Mouse (Mus musculus): ENCODE measurements around the gene Greb1. TPM values are rescaled to one million over a fixed set of nuclear protein-coding genes. Genes with fewer than 3 reads are reported as not detected.

The Greb1 gene
- polyA plus RNA-seq, 1 experiment from 2014 or later, result 3.6 TPM

DNA sequence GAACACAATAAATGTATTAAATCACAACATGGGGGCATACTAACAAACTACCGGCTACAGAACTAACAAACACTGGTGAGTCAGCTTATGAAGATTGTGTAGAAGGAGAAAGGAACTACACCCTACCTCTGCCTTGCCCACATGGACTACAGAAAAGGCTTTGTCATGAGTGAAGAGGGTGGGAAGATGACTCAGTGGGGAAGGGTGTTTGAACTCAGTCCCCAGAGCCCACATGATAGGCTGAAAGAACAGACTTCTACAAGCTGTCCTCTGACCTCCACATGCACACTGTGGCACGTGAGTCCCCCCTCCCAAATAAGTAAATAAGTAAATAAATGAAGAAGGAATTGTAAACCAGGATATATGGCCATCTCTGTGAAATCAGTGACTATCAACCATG, 21.5 kb downstream of the Greb1 start:
- Histone ChIP-seq H3K27me3 (no peaks in the 10 kb centered on the region), H3K9me3 (no peaks in the 10 kb centered on the region), H3K36me3 (no peaks in the 10 kb centered on the region), H3K9ac (no peak overlapping the region), H3K27ac (no peak overlapping the region), H3K4me2 (no peak overlapping the region), H3K4me3 (no peak overlapping the region), H3K4me1 (no peaks in the 10 kb centered on the region)
- 65% methylated on average over 2 of the region's 2 CpGs for WGBS
- ATAC-seq (ENCODE audit: borderline replicate concordance, extremely low read depth, low FRiP score, low TSS enrichment), result no peak

DNA sequence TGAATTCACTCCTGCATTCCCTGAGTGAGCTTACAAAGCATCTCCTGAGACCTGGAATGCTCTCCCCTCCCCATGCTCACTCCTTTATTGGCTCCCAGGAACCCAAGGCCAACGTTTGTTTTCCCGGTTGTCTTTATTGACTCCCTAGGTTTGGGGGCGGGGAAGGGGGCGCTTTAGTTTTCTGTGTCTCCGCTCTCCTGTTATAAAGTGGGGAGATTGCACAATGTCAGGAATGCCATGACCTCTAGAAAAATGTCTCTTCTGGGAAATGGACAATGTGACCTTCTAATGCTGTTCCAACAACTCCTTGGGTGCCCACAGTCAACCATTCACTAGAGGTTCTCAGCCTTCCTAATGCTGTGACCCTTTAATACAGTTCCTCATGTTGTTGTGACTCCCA, 22.2 kb downstream of the Greb1 start:
- Histone ChIP-seq H3K4me2 (no peak overlapping the region), H3K4me1 (no peaks in the 10 kb centered on the region), H3K4me3 (no peak overlapping the region), H3K9ac (no peak overlapping the region), H3K9me3 (no peaks in the 10 kb centered on the region), H3K36me3 (no peaks in the 10 kb centered on the region), H3K27me3 (no peaks in the 10 kb centered on the region), H3K27ac (no peak overlapping the region)
- WGBS, result 68% methylated on average over 5 of the region's 5 CpGs
- no peak for ATAC-seq (ENCODE audit: borderline replicate concordance, extremely low read depth, low FRiP score, low TSS enrichment)

DNA sequence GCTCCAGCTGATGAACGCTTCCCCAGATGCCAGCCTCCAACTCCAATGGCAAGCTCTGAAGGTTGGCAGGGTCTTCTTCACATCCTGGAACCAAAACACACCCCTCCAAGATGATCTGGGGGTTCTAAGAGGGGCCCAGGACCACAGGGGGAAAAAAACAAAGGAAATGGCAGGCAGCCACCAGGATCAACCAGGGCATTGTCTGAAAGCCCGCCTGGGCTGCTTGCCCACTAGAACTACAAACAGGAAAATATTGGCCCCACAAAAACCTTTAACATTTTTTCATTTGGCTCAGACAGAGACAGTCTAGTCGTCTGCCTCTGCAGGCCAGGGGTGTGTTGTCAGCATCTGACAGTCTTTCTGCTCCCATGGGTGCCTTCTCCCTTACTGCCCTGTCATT, 25.3 kb downstream of the Greb1 start:
- Histone ChIP-seq H3K4me1 (no peaks in the 10 kb centered on the region), H3K27ac (no peak overlapping the region), H3K9me3 (no peaks in the 10 kb centered on the region), H3K36me3 (no peaks in the 10 kb centered on the region), H3K27me3 (no peaks in the 10 kb centered on the region), H3K4me2 (no peak overlapping the region), H3K4me3 (no peak overlapping the region), H3K9ac (no peak overlapping the region)
- WGBS, result 65% methylated on average over 3 of the region's 3 CpGs
- ATAC-seq (ENCODE audit: borderline replicate concordance, extremely low read depth, low FRiP score, low TSS enrichment), result no peak

DNA sequence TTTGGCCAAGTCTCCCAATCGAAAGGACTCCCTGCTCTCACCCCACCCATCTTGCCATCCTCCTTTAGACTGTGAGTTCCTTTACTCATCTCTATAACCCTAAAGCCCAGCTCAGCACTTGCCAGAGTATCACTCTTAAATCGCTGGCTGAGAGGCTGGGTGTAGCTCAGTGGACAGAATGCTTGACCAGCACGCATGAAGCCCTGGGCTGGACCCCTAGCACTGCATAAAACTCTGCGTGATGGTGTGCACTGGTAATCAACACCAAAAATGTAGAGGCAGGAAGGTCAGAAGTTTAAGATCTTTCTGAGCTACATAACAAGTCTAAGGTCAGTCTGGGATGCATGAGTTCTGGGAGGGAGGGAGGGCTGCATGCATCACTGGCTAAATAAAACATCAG, 26.1 kb downstream of the Greb1 start:
- Histone ChIP-seq H3K36me3 (no peaks in the 10 kb centered on the region), H3K4me2 (no peak overlapping the region), H3K27me3 (no peaks in the 10 kb centered on the region), H3K4me1 (no peaks in the 10 kb centered on the region), H3K27ac (no peak overlapping the region), H3K9ac (no peak overlapping the region), H3K9me3 (no peaks in the 10 kb centered on the region), H3K4me3 (no peak overlapping the region)
- ATAC-seq (ENCODE audit: borderline replicate concordance, extremely low read depth, low FRiP score, low TSS enrichment), result no peak
- WGBS, result 80% methylated on average over 4 of the region's 4 CpGs

DNA sequence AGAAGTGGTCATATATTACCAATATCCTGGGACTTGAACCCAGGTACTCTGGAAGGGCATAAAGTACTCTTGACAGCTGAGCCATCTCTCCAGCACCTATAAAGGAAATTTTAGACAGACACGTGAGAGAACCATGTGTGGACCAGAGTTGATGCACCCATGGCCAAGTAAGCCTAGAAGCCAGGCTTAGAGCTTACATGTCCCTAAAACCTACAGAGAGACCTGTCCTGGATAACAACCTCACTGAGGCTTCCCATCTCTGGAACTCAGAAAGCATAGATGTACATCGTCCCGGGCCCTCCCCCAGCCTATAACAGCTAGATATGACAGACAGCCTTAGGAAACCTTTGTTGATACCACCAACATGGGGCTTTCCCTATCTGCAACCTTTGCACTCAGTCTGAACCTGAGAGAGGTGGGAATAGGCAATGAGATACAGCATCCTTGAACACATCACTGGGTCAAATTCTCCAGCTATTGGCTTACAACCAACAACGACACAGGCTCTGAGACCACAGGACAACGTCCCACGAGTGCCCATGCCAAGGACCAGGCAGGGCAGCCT, 31.0 kb downstream of the Greb1 start:
- no peaks in the 10 kb centered on the region for H3K9me3 ChIP-seq
- no peak overlapping the region for H3K9ac ChIP-seq
- no peak overlapping the region for H3K27ac ChIP-seq
- no peaks in the 10 kb centered on the region for H3K4me1 ChIP-seq
- no peaks in the 10 kb centered on the region for H3K27me3 ChIP-seq
- no peaks in the 10 kb centered on the region for H3K36me3 ChIP-seq
- no peak overlapping the region for H3K4me3 ChIP-seq
- 81% methylated on average over 6 of the region's 6 CpGs for whole genome bisulfite sequencing
- no peak overlapping the region for H3K4me2 ChIP-seq
- no peak for ATAC-seq (ENCODE audit: borderline replicate concordance, extremely low read depth, low FRiP score, low TSS enrichment)

DNA sequence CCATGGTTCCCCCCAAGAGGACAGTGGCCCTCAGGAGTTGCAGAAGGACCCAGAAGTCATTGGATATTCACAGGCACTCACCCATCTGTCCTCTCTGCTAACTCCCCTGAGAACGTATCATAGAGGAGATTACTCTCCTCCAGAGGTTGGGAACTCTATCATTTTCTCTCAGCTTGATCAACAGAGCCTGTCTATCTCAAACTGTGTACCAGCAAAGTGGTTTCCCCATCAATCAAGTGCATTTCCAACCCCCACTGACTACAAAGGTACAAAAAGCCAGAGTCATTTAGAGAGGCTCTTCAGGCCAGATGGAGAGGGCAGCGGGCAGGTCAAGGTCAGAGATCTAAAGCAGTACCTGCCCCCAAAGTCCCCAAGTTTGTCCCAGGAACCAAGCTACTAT, 32.0 kb downstream of the Greb1 start:
- no peak overlapping the region for H3K9ac ChIP-seq
- H3K4me1 ChIP-seq, result no peaks in the 10 kb centered on the region
- H3K36me3 ChIP-seq, result no peaks in the 10 kb centered on the region
- WGBS, result 44% methylated on average over 2 of the region's 2 CpGs
- H3K4me2 ChIP-seq, result no peak overlapping the region
- no peak for ATAC-seq (ENCODE audit: borderline replicate concordance, extremely low read depth, low FRiP score, low TSS enrichment)
- no peaks in the 10 kb centered on the region for H3K27me3 ChIP-seq
- H3K4me3 ChIP-seq, result no peak overlapping the region
- H3K27ac ChIP-seq, result no peak overlapping the region
- H3K9me3 ChIP-seq, result no peaks in the 10 kb centered on the region

DNA sequence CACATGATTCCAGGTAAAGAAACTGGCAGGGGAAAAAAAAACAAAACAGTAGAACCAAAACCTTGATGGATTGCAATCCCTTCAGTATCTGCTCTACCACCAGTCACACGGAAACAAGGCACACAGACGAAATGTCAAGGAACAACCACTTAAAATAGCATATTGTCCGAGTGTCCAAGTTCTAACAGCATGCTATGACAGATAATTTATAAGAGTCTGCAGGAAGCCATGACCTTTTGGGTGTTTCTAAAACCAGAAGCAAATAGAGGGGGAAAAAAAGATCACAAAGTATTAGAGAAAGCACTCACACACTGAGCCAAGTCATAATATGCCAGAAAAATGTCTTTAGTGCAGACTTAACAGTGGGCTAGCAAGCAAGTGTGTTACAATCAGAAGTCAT, 32.4 kb downstream of the Greb1 start:
- H3K9me3 ChIP-seq, result no peaks in the 10 kb centered on the region
- no peak overlapping the region for H3K4me3 ChIP-seq
- H3K27me3 ChIP-seq, result no peaks in the 10 kb centered on the region
- no peaks in the 10 kb centered on the region for H3K4me1 ChIP-seq
- no peak overlapping the region for H3K27ac ChIP-seq
- ATAC-seq (ENCODE audit: borderline replicate concordance, extremely low read depth, low FRiP score, low TSS enrichment), result no peak
- no peak overlapping the region for H3K9ac ChIP-seq
- H3K36me3 ChIP-seq, result no peaks in the 10 kb centered on the region
- WGBS, result 20% methylated on average over 3 of the region's 3 CpGs
- H3K4me2 ChIP-seq, result no peak overlapping the region

DNA sequence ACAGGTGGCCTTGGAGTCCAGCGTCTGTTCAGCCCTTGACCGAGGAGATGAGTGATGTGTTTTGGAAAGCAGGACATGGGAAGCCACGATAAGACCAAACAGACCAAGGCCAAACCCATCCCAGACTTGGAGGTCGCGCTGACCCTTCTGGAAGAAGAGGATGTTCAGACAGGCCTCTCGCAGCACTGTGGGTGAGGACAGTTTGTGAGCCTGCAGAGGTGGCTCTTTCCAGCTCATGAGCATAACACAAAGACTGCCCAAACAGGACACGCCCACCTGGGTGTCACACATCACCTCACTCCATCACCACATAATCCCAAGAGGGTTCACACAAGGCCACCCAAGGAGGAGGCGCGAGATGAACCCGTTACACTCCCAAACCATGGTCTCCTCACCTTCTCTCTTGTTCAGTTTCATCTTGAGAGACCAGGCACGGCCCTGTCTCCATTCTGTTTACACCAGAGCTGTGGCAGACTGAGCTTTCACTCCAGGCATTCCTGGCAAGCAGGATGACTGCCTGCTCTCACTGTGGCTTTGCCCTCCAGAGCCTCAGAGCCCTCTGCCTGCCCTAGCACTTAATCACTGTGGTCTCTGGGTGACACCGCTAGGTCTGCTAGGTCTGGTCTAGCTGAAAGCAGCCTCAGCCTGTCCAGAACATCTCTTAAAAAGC, 35.8 kb downstream of the Greb1 start:
- no peak for ATAC-seq (ENCODE audit: borderline replicate concordance, extremely low read depth, low FRiP score, low TSS enrichment)
- Histone ChIP-seq H3K36me3 (no peaks in the 10 kb centered on the region), H3K4me1 (no peaks in the 10 kb centered on the region), H3K4me2 (no peak overlapping the region), H3K9me3 (no peaks in the 10 kb centered on the region), H3K27ac (no peak overlapping the region), H3K9ac (no peak overlapping the region), H3K27me3 (no peaks in the 10 kb centered on the region), H3K4me3 (no peak overlapping the region)
- 52% methylated on average over 12 of the region's 12 CpGs for WGBS

DNA sequence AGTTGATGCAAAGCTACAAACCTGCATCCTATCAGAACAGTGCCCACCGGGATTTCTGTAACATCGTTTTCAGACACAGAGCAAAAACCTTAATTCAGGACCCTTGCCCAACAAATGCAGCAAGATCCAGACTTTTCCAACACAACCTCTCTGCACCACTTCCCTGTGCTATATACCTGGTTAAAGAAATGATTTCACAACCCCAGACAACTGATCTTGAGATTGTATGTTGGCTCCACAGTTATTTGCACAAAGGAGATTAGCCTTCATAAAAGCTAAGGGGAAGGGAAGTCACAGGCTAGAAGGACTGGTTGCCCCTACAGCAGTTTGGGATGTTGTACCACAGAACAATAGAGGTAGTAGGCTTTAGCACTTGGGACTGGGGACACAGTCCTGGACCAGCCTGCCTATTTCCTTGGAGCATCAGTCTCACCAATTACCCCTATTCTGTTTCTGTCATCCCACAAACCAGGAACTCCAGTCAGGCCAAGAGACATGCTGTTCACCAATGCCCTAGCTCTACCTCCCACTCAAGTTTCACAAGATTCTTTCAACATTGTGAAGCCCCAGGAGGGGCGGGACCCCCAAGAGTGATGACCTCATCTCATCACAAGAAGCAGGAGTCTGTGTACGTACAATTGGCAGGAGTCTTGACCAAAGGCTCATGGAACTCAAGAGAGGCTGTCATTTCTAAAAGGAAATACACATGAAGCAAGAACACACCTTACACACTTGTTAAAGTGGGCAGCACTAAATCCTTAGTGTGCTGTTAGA, 36.9 kb downstream of the Greb1 start:
- no peak overlapping the region for H3K4me3 ChIP-seq
- no peaks in the 10 kb centered on the region for H3K36me3 ChIP-seq
- no peak overlapping the region for H3K4me2 ChIP-seq
- no peak overlapping the region for H3K27ac ChIP-seq
- 72% methylated on average over 4 of the region's 4 CpGs for WGBS
- no peak for ATAC-seq (ENCODE audit: borderline replicate concordance, extremely low read depth, low FRiP score, low TSS enrichment)
- no peak overlapping the region for H3K9ac ChIP-seq
- no peaks in the 10 kb centered on the region for H3K4me1 ChIP-seq
- H3K9me3 ChIP-seq, result no peaks in the 10 kb centered on the region
- no peaks in the 10 kb centered on the region for H3K27me3 ChIP-seq

DNA sequence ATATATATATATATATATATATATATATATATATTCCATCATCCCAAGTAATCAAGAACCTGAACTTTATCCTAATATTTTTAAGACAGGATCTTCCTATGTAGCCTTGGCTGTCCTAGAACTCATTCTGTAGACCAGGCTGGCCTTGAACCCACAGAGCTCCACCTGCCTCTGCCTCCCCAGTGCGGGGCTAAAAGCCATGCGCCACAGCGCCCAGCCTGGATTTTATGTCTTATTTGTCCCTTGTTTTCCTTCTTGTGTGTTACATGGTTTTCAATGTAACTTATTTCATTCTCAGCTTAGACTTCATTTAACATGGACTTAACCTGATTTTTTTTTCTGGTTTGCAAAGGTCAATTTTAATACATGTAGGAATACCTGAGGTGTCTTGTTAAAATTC, 39.2 kb downstream of the Greb1 start:
- no peaks in the 10 kb centered on the region for H3K27me3 ChIP-seq
- no peak for ATAC-seq (ENCODE audit: borderline replicate concordance, extremely low read depth, low FRiP score, low TSS enrichment)
- no peak overlapping the region for H3K4me3 ChIP-seq
- H3K27ac ChIP-seq, result no peak overlapping the region
- no peak overlapping the region for H3K4me2 ChIP-seq
- no peaks in the 10 kb centered on the region for H3K9me3 ChIP-seq
- H3K36me3 ChIP-seq, result no peaks in the 10 kb centered on the region
- H3K4me1 ChIP-seq, result no peaks in the 10 kb centered on the region
- no peak overlapping the region for H3K9ac ChIP-seq
- 93% methylated on average over 3 of the region's 3 CpGs for WGBS

DNA sequence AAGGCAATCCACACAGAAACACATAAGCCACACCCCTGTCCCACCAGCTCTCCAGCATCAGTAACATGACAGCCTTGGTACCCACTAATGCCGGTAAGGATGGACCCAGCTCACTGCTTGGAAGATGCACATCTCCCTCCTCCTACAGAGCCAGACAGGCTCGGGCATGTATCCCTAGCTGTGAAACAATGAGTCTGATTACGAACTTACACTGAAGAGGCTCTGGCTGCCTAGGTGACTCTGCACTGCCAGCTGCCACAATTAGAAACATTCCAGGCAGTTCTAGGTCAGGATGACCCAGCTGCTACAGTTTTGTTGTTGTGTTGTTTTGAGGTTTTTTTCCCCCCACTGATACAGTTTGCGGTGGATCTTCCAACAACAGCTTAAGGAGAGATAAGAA, 40.4 kb downstream of the Greb1 start:
- H3K9ac ChIP-seq, result no peak overlapping the region
- no peak overlapping the region for H3K27ac ChIP-seq
- no peaks in the 10 kb centered on the region for H3K36me3 ChIP-seq
- no peak for ATAC-seq (ENCODE audit: borderline replicate concordance, extremely low read depth, low FRiP score, low TSS enrichment)
- H3K9me3 ChIP-seq, result no peaks in the 10 kb centered on the region
- H3K27me3 ChIP-seq, result no peaks in the 10 kb centered on the region
- WGBS, result 65% methylated on average over 4 of the region's 4 CpGs
- no peaks in the 10 kb centered on the region for H3K4me1 ChIP-seq
- no peak overlapping the region for H3K4me3 ChIP-seq
- H3K4me2 ChIP-seq, result no peak overlapping the region

DNA sequence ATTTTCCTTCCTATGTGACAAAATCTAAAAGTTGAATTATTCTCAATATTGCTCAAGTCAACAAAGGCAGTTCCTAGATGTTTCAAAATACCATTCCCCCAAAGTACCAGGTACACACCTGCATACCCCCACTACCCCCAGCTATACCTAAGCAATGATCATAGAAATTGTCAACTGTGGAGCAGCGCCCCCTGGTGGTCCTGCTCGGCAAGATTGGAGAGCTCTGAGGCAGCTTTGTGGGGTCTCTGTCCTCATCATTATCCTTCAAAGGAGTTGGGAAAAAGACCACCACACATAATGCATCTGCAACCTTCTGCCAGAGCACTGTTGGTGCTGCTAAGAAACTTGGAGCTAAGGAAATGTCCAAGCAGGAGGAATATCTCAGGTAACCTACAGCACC, 46.4 kb downstream of the Greb1 start:
- H3K36me3 ChIP-seq, result no peaks in the 10 kb centered on the region
- no peak for ATAC-seq (ENCODE audit: borderline replicate concordance, extremely low read depth, low FRiP score, low TSS enrichment)
- no peak overlapping the region for H3K4me3 ChIP-seq
- H3K4me1 ChIP-seq, result no peaks in the 10 kb centered on the region
- H3K27me3 ChIP-seq, result no peaks in the 10 kb centered on the region
- no peak overlapping the region for H3K9ac ChIP-seq
- H3K9me3 ChIP-seq, result no peaks in the 10 kb centered on the region
- 2% methylated on average over 2 of the region's 2 CpGs for whole genome bisulfite sequencing
- no peak overlapping the region for H3K27ac ChIP-seq
- no peak overlapping the region for H3K4me2 ChIP-seq

All from lung, embryonic 15.5 days (tissue).